Comparison of ENCODE assay signal across 24 mouse cellular contexts in the genomic region with DNA sequence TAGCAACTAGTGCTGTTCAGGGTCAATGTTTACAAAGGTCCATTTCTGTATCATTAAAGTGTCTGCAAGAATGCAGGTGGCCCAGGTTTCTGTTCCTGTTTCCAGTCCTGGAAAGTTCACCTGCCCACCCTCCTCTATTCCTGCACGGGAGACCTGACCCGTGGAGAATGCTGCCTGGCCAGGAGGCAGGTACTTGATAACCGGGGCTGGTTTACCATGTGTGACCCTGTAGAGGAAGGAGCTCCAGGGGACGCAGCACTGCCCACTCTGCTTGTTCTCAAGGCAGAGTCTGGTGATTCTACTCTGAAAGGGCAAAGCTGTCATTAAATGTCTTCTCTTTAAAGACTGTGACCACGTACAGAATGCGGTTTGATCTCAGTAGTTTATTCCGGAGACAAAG. TPM values are rescaled to one million over a fixed set of nuclear protein-coding genes. Genes with fewer than 3 reads are reported as not detected.
"Had no signal": no experiment of that assay in that cellular context is flagged by ENCODE, and none has a peak within 500 bp of the region (broad histone marks: within the 10 kb centered on the region; RNA-seq: fewer than 3 reads in every experiment).

No protein-coding gene starts in this region.

- H3K36me3 ChIP-seq: lung, embryonic 15.5 days; stomach, embryonic 15.5 days had no signal

- H3K4me2 ChIP-seq: lung, embryonic 15.5 days; midbrain, embryonic 11.5 days; midbrain, embryonic 13.5 days; midbrain, embryonic 15.5 days; neural tube, embryonic 12.5 days; stomach, embryonic 15.5 days had no signal

- H3K9ac ChIP-seq: lung, embryonic 15.5 days; midbrain, embryonic 13.5 days; midbrain, embryonic 15.5 days; neural tube, embryonic 12.5 days; stomach, embryonic 15.5 days had no signal

- H3K4me3 ChIP-seq: lung, embryonic 15.5 days; megakaryocyte, embryonic 14.5 days; midbrain, embryonic 13.5 days; midbrain, embryonic 15.5 days; neural tube, embryonic 12.5 days; stomach, embryonic 15.5 days had no signal

- H3K27me3 ChIP-seq: lung, embryonic 15.5 days; midbrain, embryonic 13.5 days; midbrain, embryonic 15.5 days; neural tube, embryonic 12.5 days; stomach, embryonic 15.5 days had no signal

- H3K4me1 ChIP-seq: midbrain, embryonic 15.5 days; neural tube, embryonic 12.5 days; stomach, embryonic 15.5 days had no signal

- DNase-seq: lung, adult 2 months; lung, postnatal 14 days; lung, postnatal 36 days; retina, postnatal 1 day; right cerebral cortex, adult 18-20 months; right cerebral cortex, postnatal 25 days; right cerebral cortex, postnatal 4 days; spleen, adult 18-20 months; thymus, adult 2 months; thymus, postnatal 25 days; thymus, postnatal 4 days had no signal

- H3K27ac ChIP-seq: lung, embryonic 15.5 days; macrophage; midbrain, embryonic 13.5 days; midbrain, embryonic 15.5 days; neural tube, embryonic 12.5 days; stomach, embryonic 15.5 days; stomach, postnatal 0 days had no signal

- ATAC-seq: lung, postnatal 0 days; midbrain, embryonic 13.5 days; midbrain, embryonic 15.5 days had no signal

- H3K9me3 ChIP-seq: lung, embryonic 15.5 days; megakaryocyte, embryonic 14.5 days; midbrain, embryonic 13.5 days; midbrain, embryonic 15.5 days; neural tube, embryonic 12.5 days; stomach, embryonic 15.5 days had no signal

RNA-seq across cellular contexts. Expression of gene Chga, which starts 13.4 kb away (rescaled TPM):
- total RNA-seq: megakaryocyte progenitor cell, adult 5-6 weeks; monocyte, adult 5-6 weeks; neutrophil, adult 5-6 weeks had no signal
- polyA plus RNA-seq: macrophage had no signal
